Mouse (Mus musculus): ENCODE measurements around the gene Crx.

DNA sequence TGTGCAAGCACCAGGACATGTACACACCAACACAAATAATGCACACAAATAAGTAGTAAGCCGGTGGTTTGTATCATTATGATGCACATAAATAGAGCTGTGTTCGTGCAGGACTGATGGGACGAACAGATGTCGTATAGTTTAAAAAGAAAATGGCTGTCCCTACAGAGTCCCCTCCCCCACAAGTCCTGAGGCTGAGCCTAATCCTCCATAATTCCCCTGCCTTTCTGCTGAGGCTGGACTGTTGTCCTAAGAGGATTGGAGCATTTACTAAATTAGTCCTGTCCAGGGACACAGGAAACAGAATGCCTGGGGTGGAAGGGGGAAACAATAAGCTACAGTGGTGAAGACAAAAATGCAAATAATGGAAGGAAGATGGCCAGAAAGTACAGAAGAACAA, 15.7 kb downstream of the Crx start:
- TF ChIP-seq POLR2A (IDR thresholded peaks at IDR 0.05; ENCODE audit: low read depth, low read length): no peak
- no peak for TF ChIP-seq CTCF (IDR thresholded peaks at IDR 0.05; ENCODE audit: extremely low read depth, insufficient read length, insufficient replicate concordance, low read depth, low read length)

Measured in small intestine, adult 2 months (tissue).